Mouse (Mus musculus): ENCODE measurements around the gene Acer1. TPM values are rescaled to one million over a fixed set of nuclear protein-coding genes. Genes with fewer than 3 reads are reported as not detected.

The Acer1 gene
- polyA plus RNA-seq (2016; fragmentation: Nextera tagmentation; extraction: Ambion mirVana): not detected in 2 replicates

DNA sequence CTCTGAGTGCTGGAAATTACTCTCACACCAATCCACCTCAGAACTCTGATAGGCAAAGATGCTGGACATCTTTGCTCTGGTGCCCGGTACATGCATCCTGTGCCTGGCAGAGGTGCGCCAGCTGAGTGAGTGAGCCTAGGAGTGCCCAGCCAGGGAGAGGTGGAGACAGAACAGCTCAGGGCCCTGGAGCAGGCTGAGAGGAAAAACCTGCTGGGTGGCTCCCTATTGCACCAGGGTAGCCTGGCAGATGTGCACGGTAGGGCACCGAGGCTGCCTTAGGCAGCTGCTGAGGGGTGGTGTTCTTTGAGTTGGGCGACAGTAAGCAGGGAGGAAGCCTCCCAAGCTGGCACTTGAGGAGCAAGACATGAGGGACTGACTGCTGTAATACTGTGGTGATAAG lies at the start of gene Acer1:
Gene Acer1, minus strand, starts transcription at position 114 of the 400 bp plus-strand sequence.
- Histone ChIP-seq H3K9me3 (no peaks in the 10 kb centered on the region), H3K27ac (replicated peaks) (no peak within 1 kb of the TSS), H3K4me1 (no peaks in the 10 kb centered on the region), H3K36me3 (no peaks in the 10 kb centered on the region), H3K4me3 (no peak within 1 kb of the TSS), H3K27me3 (no peaks in the 10 kb centered on the region), H3K9ac (replicated peaks) (no peak within 1 kb of the TSS), H3K4me2 (replicated peaks) (no peak within 1 kb of the TSS)
- 75% methylated on average over 5 of the region's 5 CpGs for WGBS
- ATAC-seq (ENCODE audit: low FRiP score, low read depth): no peak

DNA sequence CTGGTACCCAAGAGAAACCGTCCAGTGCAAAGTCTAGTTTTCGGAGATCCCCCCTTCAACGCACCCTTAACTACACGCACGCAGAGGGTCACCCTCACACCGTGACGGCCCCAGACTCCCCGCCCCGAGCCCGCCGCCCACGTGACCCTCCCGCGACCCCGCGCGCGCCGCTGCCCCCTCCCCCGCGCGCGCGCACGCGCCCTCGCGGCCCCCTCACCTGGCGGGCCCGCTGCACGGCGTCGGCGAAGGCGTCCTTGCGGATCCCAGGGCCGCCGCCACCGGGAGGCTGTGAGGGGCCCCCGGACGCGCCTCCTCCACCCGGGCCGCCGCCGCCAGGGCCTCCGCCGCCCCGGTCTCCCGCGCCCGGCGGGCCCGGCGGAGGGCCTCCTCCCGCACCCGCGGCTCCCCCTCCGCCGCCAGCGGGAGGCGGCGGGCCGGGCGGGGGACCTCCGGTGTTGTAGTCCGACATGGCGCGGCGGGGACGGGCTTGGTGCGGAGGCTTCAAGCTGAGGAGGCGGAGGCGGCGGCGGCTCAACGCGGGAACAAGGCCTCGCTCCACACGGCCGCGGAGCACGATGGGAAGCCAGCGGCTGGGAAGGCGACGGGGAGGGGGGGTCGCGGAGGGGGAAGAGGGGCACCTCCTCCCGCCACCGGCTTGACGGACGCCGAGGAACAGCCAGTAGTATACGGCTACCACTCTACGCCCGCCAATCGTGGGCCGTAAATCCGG lies 49.2 kb upstream of the Acer1 start, which contains the start of gene Khsrp:
Gene Khsrp, minus strand, starts transcription at position 592 of the 730 bp plus-strand sequence.
- peak within 1 kb of the TSS; percentile 96 for H3K4me2 ChIP-seq (replicated peaks)
- H3K9me3 ChIP-seq: no peaks in the 10 kb centered on the region
- H3K36me3 ChIP-seq: peaks cover 31% of the 10 kb centered on the region
- peak; percentile 0; the same call in 1 of the 2 replicates for ATAC-seq (ENCODE audit: low FRiP score, low read depth)
- H3K9ac ChIP-seq (replicated peaks): peak within 1 kb of the TSS; percentile 100
- H3K27ac ChIP-seq (replicated peaks): peak within 1 kb of the TSS; percentile 94
- under 1% methylated on average over 75 of the region's 99 CpGs for WGBS
- H3K27me3 ChIP-seq: peaks cover 4% of the 10 kb centered on the region; the same call in 1 of the 2 replicates
- peaks cover 26% of the 10 kb centered on the region for H3K4me1 ChIP-seq
- peak within 1 kb of the TSS; percentile 99 for H3K4me3 ChIP-seq

DNA sequence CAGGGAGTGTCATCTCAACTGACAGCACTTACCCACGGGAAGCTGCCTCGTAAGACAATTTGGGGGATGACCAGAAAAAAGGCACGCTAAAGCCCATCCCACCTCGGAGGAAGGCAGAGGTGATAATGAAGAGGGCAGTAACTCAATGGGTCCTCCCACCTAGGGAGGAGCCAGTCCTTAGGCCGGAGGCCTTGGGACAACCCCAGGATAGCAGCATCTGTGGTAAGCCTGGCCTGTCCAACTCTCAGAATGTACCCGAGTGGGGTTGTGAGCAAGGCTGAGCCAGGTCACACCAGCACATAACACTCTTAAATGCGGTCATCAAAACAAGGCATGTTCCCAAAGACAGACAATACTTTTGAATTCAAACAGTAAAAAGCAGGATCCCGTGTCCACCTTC lies 47.8 kb upstream of the Acer1 start:
- H3K36me3 ChIP-seq: peaks cover 45% of the 10 kb centered on the region
- no peaks in the 10 kb centered on the region for H3K9me3 ChIP-seq
- H3K4me1 ChIP-seq: peaks cover 26% of the 10 kb centered on the region
- H3K9ac ChIP-seq (replicated peaks): peak overlapping the region; percentile 100
- H3K4me2 ChIP-seq (replicated peaks): peak overlapping the region; percentile 96
- WGBS: 60% methylated on average over 8 of the region's 8 CpGs
- ATAC-seq (ENCODE audit: low FRiP score, low read depth): no peak
- H3K4me3 ChIP-seq: peak overlapping the region; percentile 99
- H3K27ac ChIP-seq (replicated peaks): no peak overlapping the region
- H3K27me3 ChIP-seq: 0 out of 2 replicates have a peak, but pooled peaks cover 1% of the 10 kb centered on the region

DNA sequence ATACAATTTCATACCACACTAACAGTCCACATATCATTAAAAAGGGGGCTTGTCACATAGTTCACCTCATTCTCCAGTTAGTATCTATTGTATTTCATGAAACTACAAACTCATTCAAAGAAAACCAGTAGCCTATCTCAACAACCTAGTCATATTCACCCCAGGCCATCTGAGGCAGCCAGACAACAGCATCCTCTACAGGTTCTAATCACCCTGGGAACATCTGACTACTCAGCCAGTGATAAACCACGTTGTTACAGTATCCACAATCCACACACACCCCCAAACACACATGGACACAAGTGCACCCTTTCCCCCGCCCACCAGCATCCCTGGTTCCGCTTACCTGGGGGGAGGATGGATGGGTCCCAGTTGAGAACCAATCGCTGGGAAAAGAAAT lies 45.5 kb upstream of the Acer1 start:
- Histone ChIP-seq H3K36me3 (peaks cover 67% of the 10 kb centered on the region), H3K4me1 (peaks cover 20% of the 10 kb centered on the region), H3K27ac (replicated peaks) (no peak overlapping the region), H3K9ac (replicated peaks) (no peak overlapping the region), H3K4me3 (no peak overlapping the region), H3K9me3 (no peaks in the 10 kb centered on the region), H3K4me2 (replicated peaks) (no peak overlapping the region), H3K27me3 (no peaks in the 10 kb centered on the region)
- no peak for ATAC-seq (ENCODE audit: low FRiP score, low read depth)
- whole genome bisulfite sequencing: 92% methylated on average over 4 of the region's 4 CpGs

DNA sequence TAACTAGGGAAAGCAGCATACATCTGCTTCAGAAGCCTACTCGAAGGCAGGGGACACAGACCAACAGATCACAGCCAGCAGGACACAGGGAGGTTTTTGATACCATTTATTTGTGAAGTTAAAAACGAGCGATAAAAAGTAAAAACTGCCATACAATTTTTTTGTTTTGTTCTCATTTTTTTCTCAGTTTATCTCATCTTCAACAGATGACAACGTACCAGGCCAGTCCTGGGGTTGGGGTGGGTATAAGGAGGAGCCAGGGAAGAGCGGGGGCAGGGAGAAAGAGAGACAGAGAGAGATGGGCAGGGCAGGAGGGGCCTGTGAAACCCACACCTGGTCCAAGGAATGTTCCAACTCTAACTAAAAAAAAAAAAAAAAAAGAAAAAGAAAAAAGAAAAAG lies 39.0 kb upstream of the Acer1 start:
- Histone ChIP-seq H3K9ac (replicated peaks) (no peak overlapping the region), H3K36me3 (peaks cover 64% of the 10 kb centered on the region), H3K4me1 (no peaks in the 10 kb centered on the region), H3K27me3 (no peaks in the 10 kb centered on the region), H3K4me3 (no peak overlapping the region), H3K9me3 (no peaks in the 10 kb centered on the region), H3K27ac (replicated peaks) (no peak overlapping the region), H3K4me2 (replicated peaks) (no peak overlapping the region)
- 93% methylated on average over 5 of the region's 5 CpGs for WGBS
- no peak for ATAC-seq (ENCODE audit: low FRiP score, low read depth)

DNA sequence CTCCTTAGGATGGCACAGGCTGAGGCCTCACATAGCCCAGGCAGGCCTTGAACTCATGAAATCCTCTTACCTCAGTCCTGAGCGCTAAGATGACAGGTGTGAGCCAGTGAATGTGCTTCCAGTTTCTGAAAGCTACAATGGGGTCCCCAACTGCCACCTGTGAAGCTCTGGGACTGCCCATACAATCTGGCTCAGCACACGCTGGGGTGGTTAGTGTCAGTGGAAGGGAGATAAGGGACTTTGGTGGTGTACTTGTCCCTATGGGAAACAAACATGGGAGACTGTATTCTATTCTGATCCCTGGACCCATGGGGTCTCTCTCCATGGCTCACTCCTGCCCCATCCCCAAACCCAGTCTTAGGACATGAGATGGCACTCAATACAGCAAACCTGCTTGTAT lies 37.8 kb upstream of the Acer1 start:
- peaks cover 51% of the 10 kb centered on the region for H3K36me3 ChIP-seq
- no peaks in the 10 kb centered on the region for H3K4me1 ChIP-seq
- no peak overlapping the region for H3K4me2 ChIP-seq (replicated peaks)
- no peaks in the 10 kb centered on the region for H3K27me3 ChIP-seq
- WGBS: 86% methylated on average over 2 of the region's 2 CpGs
- no peak overlapping the region for H3K9ac ChIP-seq (replicated peaks)
- no peak for ATAC-seq (ENCODE audit: low FRiP score, low read depth)
- H3K9me3 ChIP-seq: no peaks in the 10 kb centered on the region
- no peak overlapping the region for H3K4me3 ChIP-seq
- no peak overlapping the region for H3K27ac ChIP-seq (replicated peaks)

DNA sequence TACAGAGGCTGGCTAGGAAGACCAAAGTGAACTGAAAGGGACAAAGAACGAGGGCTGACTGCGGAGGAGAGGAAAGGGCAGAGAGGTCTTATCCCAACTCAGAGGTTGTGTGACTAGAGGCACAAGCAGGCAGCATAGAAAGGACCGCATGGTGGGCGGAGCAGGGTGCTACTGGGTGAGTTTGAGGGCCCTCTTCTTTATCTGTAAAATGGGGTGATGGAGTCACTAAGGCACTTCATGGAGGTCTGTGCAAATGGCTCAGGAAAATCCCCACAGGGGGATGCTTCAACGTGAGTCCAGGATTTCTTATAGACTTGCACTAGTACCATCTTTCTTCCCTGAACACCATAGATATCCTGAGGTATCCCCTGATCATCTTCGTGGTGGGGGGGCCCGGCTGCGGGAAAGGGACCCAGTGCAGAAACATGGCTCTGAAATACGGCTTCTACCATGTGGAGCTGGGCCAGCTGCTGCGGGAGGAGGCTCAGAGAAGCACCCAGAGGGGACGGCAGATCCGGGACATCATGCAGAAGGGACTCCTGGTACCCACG lies 30.4 kb upstream of the Acer1 start:
- H3K9me3 ChIP-seq: no peaks in the 10 kb centered on the region
- H3K4me1 ChIP-seq: peaks cover 17% of the 10 kb centered on the region
- WGBS: 73% methylated on average over 13 of the region's 13 CpGs
- H3K4me3 ChIP-seq: peak overlapping the region; percentile 75
- peak overlapping the region; percentile 77; the same call in 1 of the 2 replicates for H3K9ac ChIP-seq (replicated peaks)
- ATAC-seq (ENCODE audit: low FRiP score, low read depth): no peak
- H3K27me3 ChIP-seq: 0 out of 2 replicates have a peak, but pooled peaks cover 3% of the 10 kb centered on the region
- peaks cover 18% of the 10 kb centered on the region for H3K36me3 ChIP-seq
- H3K27ac ChIP-seq (replicated peaks): peak overlapping the region; percentile 93
- peak overlapping the region; percentile 68 for H3K4me2 ChIP-seq (replicated peaks)

DNA sequence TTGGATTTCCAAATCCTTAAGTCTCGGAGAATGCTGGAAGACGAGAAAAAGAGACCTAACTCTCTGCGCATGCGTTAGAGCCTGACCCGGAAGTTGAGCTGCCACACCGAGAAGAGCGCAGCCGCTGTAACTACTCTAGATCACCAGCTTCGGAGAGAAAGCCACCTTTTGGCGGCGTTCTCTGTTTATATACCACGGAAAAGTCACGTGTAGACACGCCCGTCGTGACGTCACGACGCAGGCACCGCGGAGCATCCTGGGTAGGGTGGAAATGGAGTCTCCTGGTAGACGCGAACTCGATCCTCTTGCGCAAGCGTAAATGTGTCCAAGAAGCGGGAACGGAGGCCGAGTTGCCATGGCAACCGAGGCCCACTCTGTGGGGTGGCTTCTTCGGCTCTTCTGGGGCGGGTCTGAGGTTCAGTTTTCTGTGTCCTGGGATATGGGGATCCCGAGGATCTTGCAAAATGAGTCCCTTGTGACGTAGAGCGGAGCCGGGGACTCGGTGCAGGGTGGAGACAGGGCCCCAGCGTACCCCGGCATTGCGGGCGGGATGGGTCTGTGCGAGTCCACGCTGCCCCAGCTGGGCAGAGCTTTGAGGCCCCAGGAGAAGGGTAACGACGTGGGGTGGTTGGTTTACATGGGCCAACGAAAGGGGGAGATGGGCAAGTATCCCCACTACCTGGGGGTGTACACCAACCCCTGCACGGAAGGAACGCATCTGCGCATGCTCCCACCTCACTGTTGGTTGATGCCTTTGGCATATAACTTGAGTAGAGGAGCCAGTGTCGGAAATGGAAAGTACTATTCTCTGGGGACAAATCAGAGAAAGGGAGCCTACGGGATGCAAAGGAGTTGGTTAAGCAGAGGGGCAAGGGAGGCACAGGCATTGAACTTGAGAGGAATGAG lies 29.6 kb upstream of the Acer1 start, which contains the start of the genes Gtf2f1 and Gm17949:
Gene Gtf2f1, minus strand, starts transcription at position 53 of the 906 bp plus-strand sequence.
Gene Gm17949, plus strand, starts transcription at position 234 of the 906 bp plus-strand sequence.
- Histone ChIP-seq H3K4me1 (peaks cover 17% of the 10 kb centered on the region), H3K4me3 (peak within 1 kb of the TSS; percentile 75), H3K27ac (replicated peaks) (peak within 1 kb of the TSS; percentile 93), H3K36me3 (peaks cover 26% of the 10 kb centered on the region), H3K4me2 (replicated peaks) (peak within 1 kb of the TSS; percentile 92), H3K9ac (replicated peaks) (peak within 1 kb of the TSS; percentile 82), H3K27me3 (0 out of 2 replicates have a peak, but pooled peaks cover 3% of the 10 kb centered on the region), H3K9me3 (no peaks in the 10 kb centered on the region)
- ATAC-seq (ENCODE audit: low FRiP score, low read depth): peak; percentile 94
- 1% methylated on average over 51 of the region's 51 CpGs for WGBS

DNA sequence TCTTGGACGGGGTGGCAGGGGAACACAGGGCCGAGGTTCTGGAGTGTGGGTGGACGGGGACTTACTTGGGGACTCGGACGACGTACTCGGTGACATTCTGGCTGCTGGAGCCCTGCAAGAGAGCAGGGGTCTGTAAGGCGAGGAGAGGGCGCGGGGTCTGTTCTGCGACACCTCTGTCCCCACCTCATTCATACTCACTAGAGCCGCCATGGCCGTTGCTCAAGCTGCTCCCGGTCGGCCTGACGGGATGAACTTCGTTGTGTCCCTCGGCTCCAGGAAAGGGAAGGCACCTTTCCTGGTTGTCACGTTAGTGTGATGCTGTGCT lies 28.9 kb upstream of the Acer1 start:
- Histone ChIP-seq H3K36me3 (peaks cover 32% of the 10 kb centered on the region), H3K4me1 (peaks cover 17% of the 10 kb centered on the region), H3K9me3 (no peaks in the 10 kb centered on the region), H3K9ac (replicated peaks) (peak overlapping the region; percentile 82), H3K4me2 (replicated peaks) (peak overlapping the region; percentile 92), H3K4me3 (peak overlapping the region; percentile 75), H3K27me3 (0 out of 2 replicates have a peak, but pooled peaks cover 3% of the 10 kb centered on the region), H3K27ac (replicated peaks) (peak overlapping the region; percentile 66)
- WGBS: under 1% methylated on average over 19 of the region's 19 CpGs
- ATAC-seq (ENCODE audit: low FRiP score, low read depth): peak; percentile 59

DNA sequence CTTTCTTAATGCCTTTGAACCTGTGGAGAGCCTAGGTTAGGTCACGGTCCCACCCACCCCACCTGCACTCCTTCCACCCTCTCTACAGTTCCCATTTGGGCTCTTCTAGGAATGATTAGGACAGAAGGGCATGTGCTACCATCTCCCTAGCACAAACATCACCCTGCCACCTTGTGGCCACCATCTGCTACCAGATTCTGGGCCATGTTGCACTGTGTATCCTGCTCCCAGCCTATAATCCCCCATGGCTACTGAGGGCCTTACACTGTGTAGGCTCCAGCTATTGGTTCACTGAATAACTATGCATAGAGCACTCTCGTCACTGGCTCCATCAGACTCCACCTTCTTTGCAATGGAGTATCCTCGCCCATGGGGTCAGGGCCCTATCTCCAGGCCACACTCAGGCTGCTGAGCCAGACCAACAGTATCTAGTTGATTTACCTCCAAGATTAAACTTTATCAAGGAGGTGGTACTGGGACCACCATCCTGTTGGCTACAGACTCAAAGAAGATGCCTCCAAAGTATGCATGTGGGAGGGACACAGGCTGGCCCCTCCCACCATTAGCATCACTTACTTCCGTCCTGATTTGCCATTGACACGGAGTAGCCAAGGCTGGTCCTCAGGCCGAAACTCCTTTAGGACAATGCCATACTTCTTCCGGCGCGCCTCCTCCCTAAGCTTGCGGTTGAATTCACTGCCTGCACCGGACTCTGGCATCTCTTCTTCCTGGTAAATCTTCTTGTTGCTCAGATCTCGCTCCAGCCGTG lies 25.4 kb upstream of the Acer1 start:
- Histone ChIP-seq H3K36me3 (peaks cover 67% of the 10 kb centered on the region), H3K4me2 (replicated peaks) (no peak overlapping the region), H3K27me3 (no peaks in the 10 kb centered on the region), H3K4me1 (peaks cover 13% of the 10 kb centered on the region), H3K9ac (replicated peaks) (no peak overlapping the region), H3K9me3 (no peaks in the 10 kb centered on the region), H3K4me3 (no peak overlapping the region), H3K27ac (replicated peaks) (no peak overlapping the region)
- ATAC-seq (ENCODE audit: low FRiP score, low read depth): no peak
- 92% methylated on average over 13 of the region's 13 CpGs for WGBS

DNA sequence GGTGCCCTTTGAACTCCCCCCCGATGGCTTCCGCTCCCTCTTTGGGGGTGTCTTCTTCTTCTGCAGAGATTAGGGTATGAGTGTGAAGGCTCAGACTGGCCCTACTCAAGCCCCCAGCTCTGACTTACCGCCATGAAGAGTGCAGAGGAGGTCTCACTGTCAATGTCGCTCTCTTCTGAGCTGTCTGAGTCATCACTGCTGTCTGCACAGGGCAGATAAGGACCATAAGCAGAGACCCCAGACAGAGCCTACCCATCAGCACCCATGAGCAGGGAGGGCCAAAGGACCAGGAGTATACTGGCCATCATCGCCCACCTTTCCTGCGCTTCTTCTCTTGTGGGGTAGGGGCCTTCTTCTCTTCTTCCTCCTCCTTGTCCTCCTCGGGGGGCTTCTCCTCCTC lies 22.1 kb upstream of the Acer1 start:
- ATAC-seq (ENCODE audit: low FRiP score, low read depth): no peak
- 90% methylated on average over 7 of the region's 7 CpGs for WGBS

More for the DNA sequence above, 22.1 kb upstream of the Acer1 start:
- H3K27me3 ChIP-seq: no peaks in the 10 kb centered on the region
- peaks cover 85% of the 10 kb centered on the region for H3K36me3 ChIP-seq
- H3K4me2 ChIP-seq (replicated peaks): no peak overlapping the region
- H3K27ac ChIP-seq (replicated peaks): no peak overlapping the region
- no peaks in the 10 kb centered on the region for H3K9me3 ChIP-seq
- no peak overlapping the region for H3K4me3 ChIP-seq
- H3K9ac ChIP-seq (replicated peaks): no peak overlapping the region
- no peaks in the 10 kb centered on the region for H3K4me1 ChIP-seq

All from midbrain, embryonic 12.5 days (tissue).